In genomic region chr19:5306968-5307734, GRCm38 (mm10) we compare ENCODE assay signal across 8 mouse cellular contexts. TPM values are rescaled to one million over a fixed set of nuclear protein-coding genes. Genes with fewer than 3 reads are reported as not detected.
A peak's percentile ranks its signal among the peaks of the same experiment; 100 is the strongest.
DNase-seq lines count a peak whose midpoint lies in the region; ATAC-seq and TF ChIP-seq lines count a peak whose summit lies in the region.

No protein-coding gene starts in this region.

- H3K9ac ChIP-seq in hindbrain, embryonic 11.5 days (ENCODE audit: low read depth, low read length): peak overlapping the region; percentile 31; the same call in 1 of the 2 replicates
- H3K9ac ChIP-seq in lung, postnatal 0 days (replicated peaks; ENCODE audit: low read depth): no peak overlapping the region

- WGBS in hindbrain, embryonic 11.5 days: 42% methylated on average over 98 of the region's 98 CpGs
- WGBS in lung, postnatal 0 days: 43% methylated on average over 98 of the region's 98 CpGs

- H3K4me2 ChIP-seq in hindbrain, embryonic 11.5 days (replicated peaks; ENCODE audit: low read depth, low read length): peak overlapping the region; percentile 21
- H3K4me2 ChIP-seq in lung, postnatal 0 days (replicated peaks; ENCODE audit: low read depth, low read length): peak overlapping the region; percentile 39

- peaks cover 12% of the 10 kb centered on the region for H3K27me3 ChIP-seq in hindbrain, embryonic 11.5 days (ENCODE audit: control insufficient read depth, insufficient read depth, low read length)
- no peaks in the 10 kb centered on the region for H3K27me3 ChIP-seq in lung, postnatal 0 days (replicated peaks; ENCODE audit: insufficient read depth, low read length)

- no peak overlapping the region for H3K27ac ChIP-seq in hindbrain, embryonic 11.5 days (ENCODE audit: low read depth, low read length)
- H3K27ac ChIP-seq in lung, postnatal 0 days (ENCODE audit: low read length): no peak overlapping the region

- peak; percentile 17 to 48 for DNase-seq in layer of hippocampus, postnatal 10 days (ENCODE audit: low spot score in 2 of 2)
- no peak for DNase-seq in layer of hippocampus, adult 11-12 months (ENCODE audit: low spot score)
- DNase-seq in embryo, embryonic 9.5 days (ENCODE audit: extremely low spot score): peak; percentile 26
- DNase-seq in hindbrain, embryonic 11.5 days (ENCODE audit: low spot score): peak; percentile 63
- DNase-seq in lung, postnatal 0 days (ENCODE audit: low spot score): no peak
- DNase-seq in thymus, postnatal 4 days: peak; percentile 54
- DNase-seq in ovary, postnatal 14 days (ENCODE audit: low spot score): no peak
- no peak for DNase-seq in adrenal gland, adult 18-20 months (ENCODE audit: low spot score in 2 of 2)

- H3K4me3 ChIP-seq in hindbrain, embryonic 11.5 days (ENCODE audit: low read depth, low read length): peak overlapping the region; percentile 17
- no peak overlapping the region for H3K4me3 ChIP-seq in lung, postnatal 0 days (ENCODE audit: low read depth, low read length)

- H3K9me3 ChIP-seq in hindbrain, embryonic 11.5 days (ENCODE audit: control insufficient read depth, low read length): peaks cover 5% of the 10 kb centered on the region; the same call in 1 of the 2 replicates
- no peaks in the 10 kb centered on the region for H3K9me3 ChIP-seq in lung, postnatal 0 days (ENCODE audit: low read length)

- H3K36me3 ChIP-seq in hindbrain, embryonic 11.5 days (ENCODE audit: control insufficient read depth, insufficient read depth, low read length): peaks cover 9% of the 10 kb centered on the region; the same call in 1 of the 2 replicates
- no peaks in the 10 kb centered on the region for H3K36me3 ChIP-seq in lung, postnatal 0 days (ENCODE audit: insufficient read depth, low read length)

- no peak for ATAC-seq in hindbrain, embryonic 11.5 days (ENCODE audit: low FRiP score)
- no peak for ATAC-seq in lung, postnatal 0 days

- TF ChIP-seq CTCF in lung, postnatal 0 days (IDR thresholded peaks at IDR 0.05): no peak

- no peak for TF ChIP-seq EP300 in lung, postnatal 0 days (IDR thresholded peaks at IDR 0.05)

- H3K4me1 ChIP-seq in hindbrain, embryonic 11.5 days (replicated peaks; ENCODE audit: control insufficient read depth, insufficient read depth, low read length): no peaks in the 10 kb centered on the region
- H3K4me1 ChIP-seq in lung, postnatal 0 days (ENCODE audit: insufficient read depth, low read depth, low read length): no peaks in the 10 kb centered on the region

RNA-seq across cellular contexts. Expression of gene Gal3st3, which starts 9.0 kb away (rescaled TPM):
- total RNA-seq in layer of hippocampus, postnatal 10 days (2021): 100 to 1,000 TPM; 104 to 111 TPM
- 14.0 and 14.6 TPM in 2 replicates for polyA plus RNA-seq in hindbrain, embryonic 11.5 days (2014; fragmentation: Nextera tagmentation; extraction: Ambion mirVana)
- polyA plus RNA-seq in lung, postnatal 0 days (2015; fragmentation: Nextera tagmentation; extraction: Ambion mirVana): 0.55 and 0.57 TPM in 2 replicates
- under 1 TPM; 0.13 to 0.29 TPM for total RNA-seq in adrenal gland, adult 18-20 months (2021)

RNA-seq across cellular contexts. Expression of gene Sf3b2, which starts 11.9 kb away (rescaled TPM):
- 100 to 1,000 TPM; 197 to 198 TPM for total RNA-seq in layer of hippocampus, postnatal 10 days (2021)
- 385 and 404 TPM in 2 replicates for polyA plus RNA-seq in hindbrain, embryonic 11.5 days (2014; fragmentation: Nextera tagmentation; extraction: Ambion mirVana)
- 200 TPM in 2 replicates for polyA plus RNA-seq in lung, postnatal 0 days (2015; fragmentation: Nextera tagmentation; extraction: Ambion mirVana)
- total RNA-seq in adrenal gland, adult 18-20 months (2021): 100 to 1,000 TPM; 139 to 173 TPM

RNA-seq across cellular contexts. Expression of gene Catsper1, which starts 28.4 kb away (rescaled TPM):
- total RNA-seq in layer of hippocampus, postnatal 10 days (2021): not detected
- not detected in 2 replicates for polyA plus RNA-seq in hindbrain, embryonic 11.5 days (2014; fragmentation: Nextera tagmentation; extraction: Ambion mirVana)
- not detected in 2 replicates for polyA plus RNA-seq in lung, postnatal 0 days (2015; fragmentation: Nextera tagmentation; extraction: Ambion mirVana)
- total RNA-seq in adrenal gland, adult 18-20 months (2021): not detected

RNA-seq across cellular contexts. Expression of gene Pacs1, which starts 34.2 kb away (rescaled TPM):
- total RNA-seq in layer of hippocampus, postnatal 10 days (2021): 10 to 100 TPM; 71.2 to 73.5 TPM
- polyA plus RNA-seq in hindbrain, embryonic 11.5 days (2014; fragmentation: Nextera tagmentation; extraction: Ambion mirVana): 23.2 and 23.4 TPM in 2 replicates
- 9.3 and 10.4 TPM in 2 replicates for polyA plus RNA-seq in lung, postnatal 0 days (2015; fragmentation: Nextera tagmentation; extraction: Ambion mirVana)
- 10 to 100 TPM; 15.1 to 20.7 TPM for total RNA-seq in adrenal gland, adult 18-20 months (2021)

RNA-seq across cellular contexts. Expression of gene Cst6, which starts 42.2 kb away (rescaled TPM):
- 1 to 10 TPM; 5.4 to 7.4 TPM for total RNA-seq in layer of hippocampus, postnatal 10 days (2021)
- 1.7 and 2.3 TPM in 2 replicates for polyA plus RNA-seq in hindbrain, embryonic 11.5 days (2014; fragmentation: Nextera tagmentation; extraction: Ambion mirVana)
- 0.65 and 1.4 TPM in 2 replicates for polyA plus RNA-seq in lung, postnatal 0 days (2015; fragmentation: Nextera tagmentation; extraction: Ambion mirVana)
- total RNA-seq in adrenal gland, adult 18-20 months (2021): 1 to 10 TPM; 2.5 to 3.2 TPM

Comparison
In these comparisons a context has a peak if more than half of its experiments do, and no peak if none do; other contexts are left out.
1. DNase-seq: peak in layer of hippocampus, postnatal 10 days (2 of 2), embryo, embryonic 9.5 days (single experiment), hindbrain, embryonic 11.5 days (single experiment) and thymus, postnatal 4 days (single experiment); none in layer of hippocampus, adult 11-12 months (single experiment), lung, postnatal 0 days (single experiment), ovary, postnatal 14 days (single experiment) and adrenal gland, adult 18-20 months (0 of 2).
2. RNA of gene Gal3st3, which starts 9.0 kb away (total RNA-seq): 104 to 111 TPM in layer of hippocampus, postnatal 10 days; 0.13 to 0.29 TPM in adrenal gland, adult 18-20 months; every median in the first group is over 10 times any median in the second.